Mouse (Mus musculus) adipocyte (in vitro differentiated cells): ENCODE measurements around the gene Mt2.
"Not testable (repeated sequence)": the region's sequence is repeated elsewhere in the genome, so short reads cannot be mapped to it uniquely, and the experiment has no call there.

Experiments used
- DNase-seq: peaks from one replicate; pipeline ENCODE4 v3.0.0-alpha.2; 2016; ENCODE audit warnings: low spot score

Gene Mt2

GRCm38 (mm10) chr8:94172075-94172808 lies at the start of gene Mt2:
Gene Mt2, plus strand, starts transcription at chr8:94172664.
- peak; percentile 61 for DNase-seq

- DNase-seq: no peak
These were observed 49.6 kb upstream of the Mt2 start for GRCm38 (mm10) chr8:94122711-94123468.

- no peak for DNase-seq
These were observed 44.8 kb upstream of the Mt2 start for GRCm38 (mm10) chr8:94127711-94128110.

GRCm38 (mm10) chr8:94129133-94129789 lies 43.2 kb upstream of the Mt2 start:
- no peak for DNase-seq

GRCm38 (mm10) chr8:94130126-94130525 lies 42.3 kb upstream of the Mt2 start:
- DNase-seq: no peak

- no peak for DNase-seq
These were observed 40.4 kb upstream of the Mt2 start for GRCm38 (mm10) chr8:94132096-94132495.

GRCm38 (mm10) chr8:94134601-94135000 lies 37.9 kb upstream of the Mt2 start:
- not testable (repeated sequence) for DNase-seq

GRCm38 (mm10) chr8:94135556-94135955 lies 36.9 kb upstream of the Mt2 start:
- DNase-seq: no peak

- no peak for DNase-seq
These were observed 36.3 kb upstream of the Mt2 start for GRCm38 (mm10) chr8:94136192-94136591.

GRCm38 (mm10) chr8:94136933-94137332 lies 35.5 kb upstream of the Mt2 start, which contains the start of gene Mt4:
Gene Mt4, plus strand, starts transcription at chr8:94137197.
- no peak for DNase-seq

- no peak for DNase-seq
These were observed 32.1 kb upstream of the Mt2 start for GRCm38 (mm10) chr8:94140266-94140795.

- no peak for DNase-seq
These were observed 24.2 kb upstream of the Mt2 start for GRCm38 (mm10) chr8:94148236-94148635.

GRCm38 (mm10) chr8:94150925-94151324 lies 21.5 kb upstream of the Mt2 start:
- DNase-seq: no peak

- no peak for DNase-seq
These were observed 19.8 kb upstream of the Mt2 start, which contains the start of gene Mt3 for GRCm38 (mm10) chr8:94152513-94153300. Gene Mt3, plus strand, starts transcription at chr8:94152607.

- DNase-seq: no peak
These were observed 19.0 kb upstream of the Mt2 start for GRCm38 (mm10) chr8:94153451-94153850.

GRCm38 (mm10) chr8:94154537-94154936 lies 17.9 kb upstream of the Mt2 start:
- no peak for DNase-seq

GRCm38 (mm10) chr8:94156092-94156491 lies 16.4 kb upstream of the Mt2 start:
- DNase-seq: no peak

GRCm38 (mm10) chr8:94165772-94166171 lies 6.7 kb upstream of the Mt2 start:
- DNase-seq: not testable (repeated sequence)

GRCm38 (mm10) chr8:94167244-94167643 lies 5.2 kb upstream of the Mt2 start:
- DNase-seq: peak; percentile 94

GRCm38 (mm10) chr8:94169547-94169946 lies 2.9 kb upstream of the Mt2 start:
- DNase-seq: no peak

- DNase-seq: peak; percentile 62
These were observed 1.1 kb upstream of the Mt2 start for GRCm38 (mm10) chr8:94171321-94171755.
